Mouse (Mus musculus) heart, postnatal 0 days (tissue): ENCODE measurements around the gene Ptprn2. TPM values are rescaled to one million over a fixed set of nuclear protein-coding genes. Genes with fewer than 3 reads are reported as not detected.

Experiments used
- ATAC-seq: fragments of 200-750 bp; cut with Nextera tagmentation; 2 replicates; pipeline ENCODE4 v1.8.0; 2017; ENCODE audit warnings: low read depth, moderate number of reproducible peaks, moderate library complexity; ENCODE audit not compliant: insufficient read depth
- DNase-seq: peaks from one replicate; pipeline ENCODE4 v3.0.0-alpha.2; 2016; ENCODE audit warnings: low spot score
- H3K27ac ChIP-seq: fragments of 300-500 bp; sonication (generic); 2 replicates; pipeline ENCODE4 v1.5.1; 2014; ENCODE audit warnings: low read depth, mild to moderate bottlenecking
- H3K27me3 ChIP-seq: fragments of 300-500 bp; sonication (generic); 2 replicates; pipeline ENCODE4 v1.6.1; 2014; ENCODE audit warnings: low read length, mixed read lengths; ENCODE audit not compliant: control insufficient read depth, insufficient read depth
- H3K36me3 ChIP-seq: fragments of 300-500 bp; sonication (generic); replicated peaks from 2 replicates; pipeline ENCODE4 v1.6.1; 2014; ENCODE audit warnings: low read length, mixed read lengths; ENCODE audit not compliant: control insufficient read depth, insufficient read depth
- H3K4me1 ChIP-seq: fragments of 300-500 bp; sonication (generic); 2 replicates; pipeline ENCODE4 v1.6.1; 2014; ENCODE audit warnings: antibody characterized with exemption; ENCODE audit not compliant: control insufficient read depth, insufficient read depth
- H3K4me2 ChIP-seq: fragments of 300-500 bp; sonication (generic); 2 replicates; pipeline ENCODE4 v1.6.1; 2014; ENCODE audit warnings: low read depth, mild to moderate bottlenecking, low read length, moderate library complexity
- H3K4me3 ChIP-seq: fragments of 300-500 bp; sonication (generic); 2 replicates; pipeline ENCODE4 v1.5.1; 2014; ENCODE audit warnings: low read depth, low read length
- H3K9ac ChIP-seq: fragments of 300-500 bp; sonication (generic); replicated peaks from 2 replicates; pipeline ENCODE4 v1.6.1; 2014; ENCODE audit warnings: low read depth, low read length, mixed read lengths
- H3K9me3 ChIP-seq: fragments of 300-500 bp; sonication (generic); replicated peaks from 2 replicates; pipeline ENCODE4 v1.6.1; 2016; ENCODE audit warnings: low read length; ENCODE audit not compliant: control insufficient read depth
- CTCF ChIP-seq: IDR thresholded peaks from 2 replicates; pipeline ENCODE4 v1.5.1; 2016; ENCODE audit warnings: antibody characterized with exemption, control low read depth, low read depth
- EP300 ChIP-seq: IDR thresholded peaks from 2 replicates; pipeline ENCODE4 v1.6.1; 2016; ENCODE audit warnings: antibody characterized with exemption, low read depth
- WGBS: fragments of 180-500 bp; shearing (Covaris S2); extraction: QIAGEN DNeasy Blood & Tissue Kit; methylation state at CpG from one replicate; pipeline ENCODE4 v1.1.7; 2014; 5-methylcytosine and 5-hydroxymethylcytosine counted together
- polyA plus RNA-seq: library from polyadenylated mRNA; unstranded; fragments of >200 nt; fragmentation: Nextera tagmentation; extraction: Ambion mirVana; gene quantifications from 2 replicates; pipeline ENCODE4 v1.2.1, GENCODE M21; 2015
- total RNA-seq: library from RNA; depleted of rRNA; stranded (reverse); fragments of >200 nt; gene quantifications from 2 replicates; pipeline ENCODE4 v1.2.3, GENCODE M21; 2014; ENCODE audit warnings: low replicate concordance

The Ptprn2 gene
- total and polyA plus RNA-seq, 2 experiments from 2014 or later = not detected

DNA sequence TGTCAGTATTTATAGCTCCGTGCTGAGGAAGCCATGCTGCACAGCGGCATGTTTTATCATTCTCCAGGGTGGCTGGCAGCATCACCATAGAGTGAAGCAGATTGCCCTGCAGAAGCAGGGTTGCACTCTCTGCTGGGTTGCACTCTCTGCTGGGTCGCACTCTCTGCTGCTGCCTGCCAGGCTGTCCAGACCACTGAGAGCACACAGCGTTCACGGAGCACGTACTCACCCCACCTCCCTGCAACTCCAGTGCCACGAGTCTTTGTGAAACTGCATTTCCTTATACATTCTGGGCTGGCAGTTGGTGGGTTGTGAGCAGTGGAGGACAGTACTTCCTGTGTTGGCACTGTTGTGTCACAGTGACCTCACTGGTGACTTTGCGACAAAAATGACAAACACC is 108.9 kb downstream of the Ptprn2 start:
- H3K27me3 ChIP-seq = no peaks in the 10 kb centered on the region
- 69% methylated on average over 8 of the region's 8 CpGs for WGBS
- no peak overlapping the region for H3K27ac ChIP-seq
- H3K4me1 ChIP-seq = no peaks in the 10 kb centered on the region
- DNase-seq (no peak), ATAC-seq (no peak)
- no peak overlapping the region for H3K4me3 ChIP-seq
- no peak for TF ChIP-seq EP300
- TF ChIP-seq CTCF = no peak
- H3K9me3 ChIP-seq = no peaks in the 10 kb centered on the region
- H3K9ac ChIP-seq = no peak overlapping the region
- no peaks in the 10 kb centered on the region for H3K36me3 ChIP-seq
- H3K4me2 ChIP-seq = no peak overlapping the region

DNA sequence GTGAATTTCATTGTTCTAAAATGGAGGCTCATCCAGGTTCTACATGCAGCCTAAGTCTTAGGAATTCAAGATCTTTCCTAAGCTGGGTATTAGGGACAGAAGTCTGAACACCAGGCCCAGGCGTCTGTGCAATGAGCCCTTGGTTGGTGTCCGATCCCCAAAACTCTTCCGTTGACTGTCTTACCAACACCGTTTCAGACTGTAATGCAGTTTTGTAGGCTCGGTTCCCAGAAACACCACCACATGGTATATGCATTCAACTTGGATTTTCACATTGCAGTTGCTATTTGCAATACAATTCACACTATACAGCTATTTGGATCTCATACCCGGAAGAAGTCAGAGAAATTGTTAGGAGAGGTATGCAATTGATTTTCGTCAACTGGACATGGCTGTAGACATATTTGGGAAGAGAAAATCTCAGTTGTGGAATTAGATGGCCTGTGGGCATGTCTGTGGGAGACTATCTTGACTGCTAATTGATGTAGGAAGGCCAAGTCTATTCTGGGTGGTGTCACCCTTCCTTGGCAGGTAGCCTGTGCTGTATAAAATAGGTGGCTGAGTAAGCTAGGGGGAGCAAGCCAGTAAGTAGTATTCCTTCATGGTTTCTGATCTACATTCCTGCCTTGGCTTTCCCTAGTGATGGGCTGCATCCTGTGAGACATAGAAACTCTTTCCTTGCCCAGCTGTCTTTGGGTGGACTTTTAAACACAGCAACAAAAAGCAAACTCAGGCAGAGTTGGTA is 109.5 kb downstream of the Ptprn2 start:
- TF ChIP-seq CTCF (no peak), EP300 (no peak)
- Histone ChIP-seq H3K4me2 (no peak overlapping the region), H3K27ac (no peak overlapping the region), H3K4me3 (no peak overlapping the region), H3K4me1 (no peaks in the 10 kb centered on the region), H3K36me3 (no peaks in the 10 kb centered on the region), H3K9me3 (no peaks in the 10 kb centered on the region), H3K9ac (no peak overlapping the region), H3K27me3 (no peaks in the 10 kb centered on the region)
- DNase-seq (no peak), ATAC-seq (no peak)
- WGBS = 87% methylated on average over 7 of the region's 7 CpGs

DNA sequence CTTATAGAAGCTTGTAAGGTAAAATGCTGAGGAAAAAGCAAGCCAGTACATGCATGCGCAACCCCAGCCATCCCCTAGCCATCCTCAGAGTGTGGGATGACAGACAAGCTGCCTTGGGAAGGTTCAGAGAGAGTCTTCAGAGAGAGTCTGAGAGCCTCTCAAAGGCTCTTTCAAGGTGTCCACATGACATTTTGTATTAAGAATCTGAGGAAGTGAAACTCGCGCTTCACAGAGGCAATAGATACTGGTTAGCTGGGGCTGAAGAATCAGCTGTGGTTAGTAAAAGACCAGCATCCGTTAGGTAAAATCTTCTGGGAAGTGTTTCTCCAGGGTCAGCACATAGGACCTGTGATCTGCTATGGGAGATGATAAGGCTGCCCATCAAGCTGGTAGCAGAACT is 110.2 kb downstream of the Ptprn2 start:
- TF ChIP-seq CTCF (no peak), EP300 (no peak)
- Histone ChIP-seq H3K4me1 (no peaks in the 10 kb centered on the region), H3K9me3 (no peaks in the 10 kb centered on the region), H3K27me3 (no peaks in the 10 kb centered on the region), H3K27ac (no peak overlapping the region), H3K9ac (no peak overlapping the region), H3K4me3 (no peak overlapping the region), H3K36me3 (no peaks in the 10 kb centered on the region), H3K4me2 (no peak overlapping the region)
- WGBS = 88% methylated on average over 4 of the region's 4 CpGs
- DNase-seq (no peak), ATAC-seq (no peak)

DNA sequence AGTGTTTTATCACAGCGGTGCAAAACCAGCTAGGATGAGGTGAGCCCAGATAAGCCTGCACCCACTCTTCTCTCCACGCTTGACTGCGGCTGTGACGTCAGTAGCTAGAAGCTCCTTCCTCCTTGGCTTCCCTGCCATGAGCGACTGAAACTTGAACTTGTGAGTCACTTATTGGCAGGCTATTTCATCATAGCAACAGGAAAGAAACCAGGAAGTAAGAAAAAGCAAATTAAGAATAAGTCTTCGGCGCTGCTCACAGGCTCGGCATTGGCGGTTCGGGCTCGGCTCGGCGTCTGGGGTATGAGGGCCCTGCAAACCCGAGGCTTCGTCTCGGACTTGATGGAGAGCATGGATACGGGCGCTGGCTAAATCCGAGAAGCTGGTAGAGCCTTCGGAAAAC is 111.5 kb downstream of the Ptprn2 start:
- Histone ChIP-seq H3K4me3 (no peak overlapping the region), H3K4me2 (no peak overlapping the region), H3K9ac (no peak overlapping the region), H3K4me1 (no peaks in the 10 kb centered on the region), H3K36me3 (no peaks in the 10 kb centered on the region), H3K27ac (no peak overlapping the region), H3K27me3 (no peaks in the 10 kb centered on the region), H3K9me3 (no peaks in the 10 kb centered on the region)
- ATAC-seq (no peak), DNase-seq (no peak)
- WGBS = 86% methylated on average over 20 of the region's 20 CpGs
- TF ChIP-seq EP300 (no peak), CTCF (no peak)

DNA sequence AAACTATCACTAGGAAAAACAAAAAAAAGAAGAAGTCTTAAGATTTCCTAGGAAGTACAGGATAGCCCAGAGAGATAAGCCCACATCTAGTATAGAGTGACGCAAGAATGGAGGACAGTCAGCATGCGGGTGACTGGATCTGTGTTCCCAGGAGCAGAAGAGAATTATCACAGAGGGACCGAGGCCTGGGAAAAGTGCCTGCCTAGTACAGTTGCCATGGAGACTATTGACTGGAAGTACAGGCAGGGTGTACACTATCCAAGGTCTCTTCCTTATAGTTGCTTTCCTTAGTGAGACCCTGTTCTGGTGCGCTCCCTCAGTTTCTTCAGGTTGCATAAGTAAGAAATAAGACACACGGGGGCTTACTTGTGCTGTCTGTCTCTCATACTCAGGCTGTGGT is 112.2 kb downstream of the Ptprn2 start:
- no peak overlapping the region for H3K9ac ChIP-seq
- H3K27me3 ChIP-seq = no peaks in the 10 kb centered on the region
- H3K9me3 ChIP-seq = no peaks in the 10 kb centered on the region
- no peaks in the 10 kb centered on the region for H3K4me1 ChIP-seq
- H3K27ac ChIP-seq = no peak overlapping the region
- no peak for DNase-seq
- H3K36me3 ChIP-seq = no peaks in the 10 kb centered on the region
- H3K4me2 ChIP-seq = no peak overlapping the region
- TF ChIP-seq EP300 (no peak), CTCF (no peak)
- H3K4me3 ChIP-seq = no peak overlapping the region
- 83% methylated on average over 5 of the region's 5 CpGs for WGBS
- no peak for ATAC-seq
